Mouse (Mus musculus): ENCODE measurements around the gene Ccdc152. TPM values are rescaled to one million over a fixed set of nuclear protein-coding genes. Genes with fewer than 3 reads are reported as not detected.
A peak's percentile ranks its signal among the peaks of the same experiment; 100 is the strongest.
"Not testable (repeated sequence)": the region's sequence is repeated elsewhere in the genome, so short reads cannot be mapped to it uniquely, and the experiment has no call there.

The Ccdc152 gene
- total RNA-seq, 1 experiment from 2014 or later: not detected

GRCm38 (mm10) chr15:3277391-3277790 is 25.9 kb downstream of the Ccdc152 start:
- no peak for DNase-seq

DNA sequence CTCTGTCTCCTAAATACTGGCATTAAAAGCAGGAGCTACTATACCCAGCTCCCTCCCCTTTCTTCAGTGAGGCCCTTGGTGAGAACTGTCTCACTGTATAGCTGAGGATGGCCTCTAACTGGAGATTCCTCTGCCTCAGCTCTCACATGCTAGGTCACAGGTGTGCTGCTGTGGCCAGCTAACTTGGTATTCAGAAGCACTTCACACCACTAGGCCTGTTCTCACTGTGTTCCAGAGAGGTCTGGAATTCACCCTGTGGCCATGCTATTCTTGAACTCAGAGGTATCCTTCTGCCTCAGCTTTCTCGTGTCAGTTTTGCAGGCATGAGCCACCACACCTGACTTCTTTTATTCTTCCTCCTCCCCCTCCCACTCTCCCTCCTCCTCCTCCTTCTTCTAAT is 30.1 kb downstream of the Ccdc152 start:
- DNase-seq: no peak

GRCm38 (mm10) chr15:3271216-3271615 is 32.1 kb downstream of the Ccdc152 start:
- DNase-seq: peak; percentile 9

DNA sequence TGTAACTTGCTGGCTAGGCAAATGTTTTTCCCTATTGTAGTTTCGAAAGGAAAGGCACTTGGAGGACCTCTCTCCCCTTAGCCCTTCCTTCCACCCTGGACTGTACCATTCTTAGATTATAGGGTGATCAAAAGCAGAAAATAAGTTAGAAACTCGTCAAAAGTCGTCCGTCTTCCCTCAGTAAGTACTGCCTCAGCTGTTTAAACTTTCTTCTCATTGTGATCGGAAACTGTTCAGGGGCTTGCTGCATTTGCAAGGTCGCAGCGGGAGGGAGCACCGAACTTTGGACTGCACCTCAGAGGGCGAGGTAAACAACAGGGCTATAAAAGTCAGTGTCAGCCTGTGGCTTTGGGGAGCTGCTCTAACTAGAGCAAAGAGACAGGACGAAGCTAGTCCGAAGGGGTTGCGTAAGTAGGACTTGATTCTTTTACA is 32.7 kb downstream of the Ccdc152 start:
- DNase-seq: peak; percentile 69

GRCm38 (mm10) chr15:3269996-3270645 is 33.2 kb downstream of the Ccdc152 start:
- DNase-seq: no peak

- no peak for DNase-seq
Measured at GRCm38 (mm10) chr15:3269496-3269895, 33.8 kb downstream of the Ccdc152 start.

- DNase-seq: no peak
Measured at GRCm38 (mm10) chr15:3268247-3268646, 35.1 kb downstream of the Ccdc152 start, which contains the start of gene Selenop. Gene Selenop (plus strand): TSS chr15:3268547.

- DNase-seq: no peak
Measured at GRCm38 (mm10) chr15:3264828-3265227, 38.5 kb downstream of the Ccdc152 start.

DNA sequence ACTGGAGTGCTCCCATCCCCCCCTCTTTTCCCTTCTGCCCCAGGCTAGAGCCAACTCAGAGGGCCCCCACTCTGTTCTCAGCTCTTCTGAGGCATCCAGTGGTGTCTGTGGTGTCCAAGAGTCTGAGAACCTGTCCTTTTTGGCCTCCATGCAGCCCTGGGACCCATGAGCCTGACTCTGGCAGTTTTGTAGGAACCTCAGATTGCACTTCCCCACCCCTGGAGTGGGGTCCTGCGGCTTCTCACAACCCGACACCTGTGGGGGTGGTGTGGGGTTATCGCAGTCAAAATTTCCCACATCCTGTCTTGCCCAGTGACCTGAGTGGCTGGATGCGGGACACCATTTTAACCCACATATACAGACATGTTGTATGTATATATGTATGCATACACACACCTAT is 39.0 kb downstream of the Ccdc152 start:
- DNase-seq: no peak

DNA sequence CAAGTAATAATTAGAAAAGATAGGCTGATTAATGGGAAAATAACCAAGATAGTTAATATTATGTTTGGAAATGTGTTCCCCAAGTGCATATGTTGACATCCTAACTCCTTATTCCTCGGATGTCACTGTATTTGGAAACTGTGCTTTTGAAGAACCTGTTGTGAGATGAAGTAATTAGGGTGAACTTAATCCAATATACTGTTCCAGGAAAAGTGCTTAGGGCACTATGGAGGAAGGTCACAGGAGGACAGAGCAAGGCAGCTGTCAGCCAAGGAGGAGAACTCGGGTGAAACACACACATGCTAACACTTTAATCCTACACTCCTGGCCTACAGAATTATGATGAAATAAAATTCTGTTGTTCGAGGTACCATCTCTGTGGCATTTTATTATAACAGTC is 40.4 kb downstream of the Ccdc152 start:
- no peak for DNase-seq

GRCm38 (mm10) chr15:3260309-3260708 is 43.0 kb downstream of the Ccdc152 start:
- no peak for DNase-seq

DNA sequence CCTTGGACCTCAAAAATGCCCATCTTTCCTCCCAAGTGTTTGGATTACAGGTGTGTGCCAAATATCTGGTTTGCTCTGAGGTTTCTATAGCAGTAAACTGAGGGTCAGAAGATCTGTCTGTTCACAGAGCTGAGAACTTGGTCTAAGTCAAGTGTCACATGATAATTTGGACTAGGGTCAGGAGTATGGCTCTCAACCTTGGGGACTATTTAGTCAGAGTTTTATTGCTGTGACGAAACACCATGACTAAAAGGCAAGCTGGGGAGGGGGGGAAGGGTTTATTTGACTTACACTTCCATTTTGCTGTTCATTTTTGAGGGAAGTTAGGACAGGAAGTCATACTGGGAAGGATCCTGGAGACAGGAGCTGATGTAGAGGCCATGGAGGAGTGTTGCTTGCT is 44.3 kb downstream of the Ccdc152 start:
- DNase-seq: no peak

DNA sequence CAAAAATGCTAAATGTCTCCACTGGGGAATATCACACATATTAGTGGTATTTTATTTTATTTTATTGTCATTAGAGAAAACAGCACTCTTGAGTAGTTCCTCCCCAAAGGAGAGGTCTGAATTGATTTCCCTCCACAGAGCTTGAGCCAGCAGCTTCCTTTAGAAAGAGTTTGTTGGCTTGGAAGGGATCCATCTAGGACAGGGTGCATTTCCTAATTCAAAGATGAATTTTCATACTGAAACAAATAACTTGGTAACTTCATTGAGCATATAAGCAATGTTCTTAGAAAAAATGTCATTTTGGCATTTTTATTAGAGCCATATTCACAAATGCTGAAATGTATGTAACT is 51.6 kb downstream of the Ccdc152 start:
- DNase-seq: no peak

DNA sequence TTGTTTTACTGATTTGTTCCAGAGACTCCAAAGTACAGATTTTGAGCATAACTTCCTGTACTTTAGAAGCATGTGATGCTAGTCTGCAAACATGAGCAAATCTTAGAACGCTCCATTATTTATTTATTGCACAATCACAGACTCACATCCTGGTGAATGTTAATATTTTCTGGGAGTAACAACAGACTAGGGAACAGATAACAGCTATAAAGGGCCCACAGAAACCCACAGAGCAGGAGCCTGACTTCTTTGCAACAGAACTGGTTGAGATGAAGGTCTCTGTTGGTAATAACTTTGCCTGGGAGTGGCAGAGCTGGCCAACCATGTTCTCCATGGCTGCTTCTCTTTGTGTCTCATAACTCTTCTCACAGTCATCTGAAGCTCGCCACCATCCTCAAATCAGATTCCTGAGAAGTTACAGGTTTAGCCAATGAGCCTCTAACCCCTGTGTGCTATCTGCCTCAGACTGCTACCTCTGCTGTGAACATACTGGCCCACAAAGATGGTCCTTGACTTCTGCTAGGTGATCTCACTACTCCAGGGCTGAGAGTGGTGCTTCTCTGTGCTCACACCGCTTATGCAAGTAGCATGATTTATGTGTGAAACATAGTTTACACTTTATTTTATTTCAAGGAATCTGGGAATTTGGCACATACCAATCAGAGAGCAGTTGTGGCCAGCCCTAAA is 52.2 kb downstream of the Ccdc152 start:
- no peak for DNase-seq

DNA sequence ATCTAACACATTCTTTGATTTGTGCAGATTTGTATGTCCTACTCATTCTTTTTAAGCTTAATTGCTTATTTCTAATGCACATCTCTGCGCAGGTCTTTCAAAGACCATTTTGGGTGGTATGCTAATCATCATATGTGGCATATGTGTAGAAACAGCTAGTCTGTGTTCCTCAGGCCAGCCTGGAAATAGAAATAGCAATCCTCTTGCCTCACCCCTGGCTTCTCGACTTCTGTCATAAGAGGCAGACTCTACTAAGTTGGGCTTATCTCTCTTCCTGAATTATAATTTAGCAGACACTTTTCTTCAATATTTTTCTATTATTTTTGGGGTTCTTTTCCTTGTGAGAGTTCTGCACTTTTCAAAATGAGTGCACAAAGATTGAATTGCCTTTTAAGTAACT is 52.7 kb downstream of the Ccdc152 start:
- no peak for DNase-seq

DNA sequence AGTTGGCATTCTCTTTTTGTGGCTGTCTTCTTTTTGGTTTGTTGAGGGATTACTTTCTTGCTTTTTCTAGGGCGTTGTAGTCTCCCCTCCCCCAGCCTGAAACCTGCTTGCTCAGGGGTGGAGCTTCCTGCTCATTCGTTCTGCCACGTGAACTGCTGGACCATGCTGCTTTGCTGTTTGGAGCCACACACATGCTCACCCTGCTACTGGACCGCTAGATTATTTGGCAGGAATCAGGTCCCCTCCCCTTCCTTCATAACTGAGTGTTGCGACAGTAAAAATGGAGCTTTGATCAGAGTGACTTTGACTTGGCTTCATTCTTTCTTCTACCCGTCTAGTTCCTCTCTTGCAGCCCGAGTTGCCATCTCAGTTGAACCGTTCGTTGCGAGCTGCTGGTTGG is 58.3 kb downstream of the Ccdc152 start:
- DNase-seq: not testable (repeated sequence)

GRCm38 (mm10) chr15:3237963-3238362 is 65.4 kb downstream of the Ccdc152 start:
- no peak for DNase-seq

DNA sequence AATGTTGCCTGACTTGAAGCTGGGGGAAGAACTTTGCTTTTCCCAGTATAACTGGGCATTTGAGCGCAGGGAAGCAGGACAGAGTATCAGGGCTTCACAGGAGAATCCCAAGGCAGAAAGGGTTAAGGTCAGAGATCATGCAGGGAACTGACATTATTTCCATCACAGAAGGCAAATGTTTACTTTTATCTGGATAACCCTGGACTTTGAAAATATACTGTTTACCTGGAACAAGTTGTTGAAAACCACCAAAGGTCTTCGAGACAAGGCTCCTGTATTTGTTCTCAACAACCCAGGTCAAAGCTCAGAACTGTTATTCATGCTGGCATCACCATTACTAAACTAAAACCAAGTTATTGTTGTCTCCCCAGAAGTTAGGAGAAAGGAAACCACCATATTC is 67.0 kb downstream of the Ccdc152 start:
- DNase-seq: no peak

DNA sequence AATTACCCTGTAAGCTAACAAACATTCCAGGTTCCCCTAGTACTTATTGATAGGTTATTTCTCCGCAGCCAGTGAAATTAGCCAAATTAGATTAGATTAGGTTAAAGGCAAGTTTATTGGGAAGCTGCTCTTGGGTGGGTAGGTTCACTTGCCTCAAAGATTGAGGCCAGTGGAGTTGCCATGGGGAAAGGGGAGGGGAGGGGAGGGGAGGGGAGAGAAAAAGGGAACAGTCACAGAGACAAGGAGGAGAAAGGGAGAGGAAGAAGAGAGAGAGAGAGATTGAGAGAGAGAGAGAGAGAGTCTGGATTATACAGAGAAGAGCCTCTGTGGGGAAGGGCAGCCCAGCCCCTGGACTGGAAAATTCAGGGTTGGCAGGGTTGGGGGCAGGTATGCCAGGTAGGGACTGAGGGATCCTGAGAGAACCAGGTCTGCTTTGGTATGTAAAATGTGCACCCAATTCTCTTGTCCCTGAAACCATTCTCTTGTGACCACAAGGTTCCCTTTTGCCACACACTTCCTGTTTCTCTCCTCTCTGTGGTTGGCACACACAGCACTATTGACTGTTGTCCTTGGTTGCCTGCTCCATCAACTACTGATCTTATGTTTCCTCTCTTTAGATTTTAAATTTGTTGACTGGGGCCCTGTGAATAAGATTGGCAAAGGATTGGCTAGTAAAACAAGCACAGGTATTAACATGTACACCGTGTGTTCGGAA is 69.3 kb downstream of the Ccdc152 start:
- DNase-seq: no peak

- no peak for DNase-seq
Measured at GRCm38 (mm10) chr15:3232168-3232835, 71.0 kb downstream of the Ccdc152 start.

DNA sequence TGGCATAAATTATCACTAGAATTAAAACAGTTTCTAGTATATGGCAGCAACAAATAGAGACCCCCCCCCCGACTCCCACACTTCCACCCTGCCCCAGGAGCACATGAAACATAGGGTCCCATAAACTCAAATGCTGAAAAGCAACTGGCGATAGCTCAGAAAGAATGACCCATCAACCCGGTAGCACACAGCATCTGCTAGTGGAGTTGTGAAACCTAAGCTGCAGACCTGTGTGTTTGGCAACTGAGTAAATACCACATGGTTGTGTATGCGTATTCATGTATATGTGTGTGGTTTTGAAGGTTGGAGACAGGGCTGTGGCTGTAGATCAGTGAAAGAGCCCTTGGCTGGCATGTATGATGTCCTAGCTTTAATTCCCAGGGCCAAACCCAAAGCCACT is 72.3 kb downstream of the Ccdc152 start:
- no peak for DNase-seq

Measured in adrenal gland, postnatal 25 days (tissue).